Mouse (Mus musculus) kidney, embryonic 16.5 days (tissue): ENCODE measurements at regions not wholly inside any gene's neighbourhood (a gene's known extent, or its start where the extent isn't known, plus 50 kb on each side); places are given as distances from the start of the nearest gene placed in this dataset.
A peak's percentile ranks its signal among the peaks of the same experiment; 100 is the strongest.

ENCODE experiments used
- ATAC-seq: fragments of 200-750 bp; cut with Nextera tagmentation; 2 replicates; pipeline ENCODE4 v1.8.0; 2017; ENCODE audit warnings: moderate TSS enrichment; ENCODE audit not compliant: low FRiP score, low TSS enrichment
- H3K27ac ChIP-seq: fragments of 300-500 bp; sonication (generic); 2 replicates; pipeline ENCODE4 v1.5.1; 2014; ENCODE audit warnings: low read length
- H3K27me3 ChIP-seq: fragments of 300-500 bp; sonication (generic); 2 replicates; pipeline ENCODE4 v1.6.1; 2014; ENCODE audit warnings: low read length, control low read depth, mixed read lengths; ENCODE audit not compliant: insufficient read depth
- H3K36me3 ChIP-seq: fragments of 300-500 bp; sonication (generic); 2 replicates; pipeline ENCODE4 v1.6.1; 2014; ENCODE audit warnings: low read length, control low read depth, mixed read lengths; ENCODE audit not compliant: insufficient read depth
- H3K4me1 ChIP-seq: fragments of 300-500 bp; sonication (generic); 2 replicates; pipeline ENCODE4 v1.6.1; 2014; ENCODE audit warnings: low read length, control low read depth, mixed read lengths; ENCODE audit not compliant: insufficient read depth
- H3K4me2 ChIP-seq: fragments of 300-500 bp; sonication (generic); replicated peaks from 2 replicates; pipeline ENCODE4 v1.6.1; 2014; ENCODE audit warnings: low read depth, low read length
- H3K4me3 ChIP-seq: fragments of 300-500 bp; sonication (generic); 2 replicates; pipeline ENCODE4 v1.5.1; 2014; ENCODE audit warnings: mild to moderate bottlenecking, low read length
- H3K9ac ChIP-seq: fragments of 300-500 bp; sonication (generic); replicated peaks from 2 replicates; pipeline ENCODE4 v1.6.1; 2014; ENCODE audit warnings: low read length
- H3K9me3 ChIP-seq: fragments of 300-500 bp; sonication (generic); 2 replicates; pipeline ENCODE4 v1.6.1; 2016; ENCODE audit warnings: low read length, control low read depth
- WGBS: fragments of 180-500 bp; shearing (Covaris S2); extraction: QIAGEN DNeasy Blood & Tissue Kit; methylation state at CpG from one replicate; pipeline ENCODE4 v1.1.7; 2014; 5-methylcytosine and 5-hydroxymethylcytosine counted together

DNA sequence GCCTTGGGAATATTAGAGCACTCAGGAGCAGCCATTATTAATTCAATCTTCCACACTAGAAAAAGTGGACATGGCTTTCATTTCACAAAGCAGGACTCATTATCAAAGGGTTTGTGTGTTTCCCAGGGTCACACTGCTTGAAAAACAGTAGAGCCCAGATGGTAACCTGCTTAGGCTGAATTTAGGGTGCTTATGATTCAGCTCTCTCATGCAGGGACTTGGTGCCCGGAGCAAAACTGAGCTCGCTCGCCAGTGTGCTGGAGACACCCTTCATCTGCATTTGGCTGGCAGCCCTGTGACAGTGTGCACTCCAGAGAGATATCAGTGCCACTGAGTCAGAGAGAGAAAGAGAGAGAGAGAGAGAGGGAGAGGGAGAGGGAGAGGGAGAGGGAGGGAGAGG lies 308.0 kb upstream of the Fam19a5 start:
- no peaks in the 10 kb centered on the region for H3K27me3 ChIP-seq
- H3K27ac ChIP-seq: no peak overlapping the region
- no peaks in the 10 kb centered on the region for H3K36me3 ChIP-seq
- ATAC-seq: no peak
- no peak overlapping the region for H3K4me3 ChIP-seq
- H3K4me1 ChIP-seq: no peaks in the 10 kb centered on the region
- 80% methylated on average over 3 of the region's 3 CpGs for WGBS
- H3K4me2 ChIP-seq: no peak overlapping the region
- no peak overlapping the region for H3K9ac ChIP-seq
- H3K9me3 ChIP-seq: no peaks in the 10 kb centered on the region

DNA sequence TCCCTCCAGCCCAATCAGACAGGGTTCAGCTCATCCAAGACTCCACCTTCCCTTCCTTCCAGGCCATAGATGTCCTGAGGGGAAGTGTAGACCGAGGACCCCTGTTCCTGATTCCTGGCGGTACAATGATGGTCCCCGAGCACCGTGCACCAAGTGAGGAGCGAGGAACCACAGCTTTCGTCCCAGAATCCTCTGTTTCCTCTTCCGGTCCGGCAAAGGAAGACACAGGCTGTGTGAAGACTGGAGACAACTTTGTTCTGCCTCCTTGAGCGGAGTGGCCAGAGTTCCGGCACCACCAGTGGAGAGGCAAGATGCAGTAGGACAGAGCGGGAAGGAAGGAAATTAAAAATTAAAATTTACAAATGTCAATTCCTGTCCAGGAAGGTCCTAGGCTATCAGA lies 305.0 kb upstream of the Fam19a5 start:
- no peak for ATAC-seq
- 91% methylated on average over 11 of the region's 11 CpGs for WGBS

DNA sequence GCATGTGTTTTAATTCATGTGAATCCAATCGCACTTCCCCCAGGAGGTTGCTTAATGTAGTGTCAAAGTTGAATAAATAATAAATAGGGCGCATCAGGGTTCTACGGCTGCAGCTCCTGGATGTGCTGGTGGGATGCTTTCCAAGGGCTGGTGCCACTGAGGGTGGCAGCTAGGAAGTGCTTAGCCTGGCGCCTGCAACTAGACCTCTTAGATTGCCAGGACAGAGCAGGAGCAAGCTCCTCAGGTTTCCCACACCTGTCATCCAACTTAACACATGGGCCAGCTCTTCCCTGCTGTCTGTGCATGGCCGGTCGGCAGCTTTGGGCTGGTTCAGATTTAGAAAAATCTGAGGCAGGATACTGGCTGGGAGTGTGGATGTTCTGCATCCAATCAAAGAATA lies 282.6 kb upstream of the Fam19a5 start:
- Histone ChIP-seq H3K9ac (no peak overlapping the region), H3K4me2 (no peak overlapping the region), H3K36me3 (no peaks in the 10 kb centered on the region), H3K9me3 (no peaks in the 10 kb centered on the region), H3K27me3 (no peaks in the 10 kb centered on the region), H3K27ac (no peak overlapping the region), H3K4me3 (no peak overlapping the region), H3K4me1 (no peaks in the 10 kb centered on the region)
- 68% methylated on average over 6 of the region's 6 CpGs for WGBS
- ATAC-seq: no peak

More for the DNA sequence above, 305.0 kb upstream of the Fam19a5 start:
- Histone ChIP-seq H3K9ac (no peak overlapping the region), H3K9me3 (no peaks in the 10 kb centered on the region), H3K36me3 (no peaks in the 10 kb centered on the region), H3K27me3 (no peaks in the 10 kb centered on the region), H3K27ac (no peak overlapping the region), H3K4me2 (no peak overlapping the region), H3K4me3 (no peak overlapping the region), H3K4me1 (no peaks in the 10 kb centered on the region)

DNA sequence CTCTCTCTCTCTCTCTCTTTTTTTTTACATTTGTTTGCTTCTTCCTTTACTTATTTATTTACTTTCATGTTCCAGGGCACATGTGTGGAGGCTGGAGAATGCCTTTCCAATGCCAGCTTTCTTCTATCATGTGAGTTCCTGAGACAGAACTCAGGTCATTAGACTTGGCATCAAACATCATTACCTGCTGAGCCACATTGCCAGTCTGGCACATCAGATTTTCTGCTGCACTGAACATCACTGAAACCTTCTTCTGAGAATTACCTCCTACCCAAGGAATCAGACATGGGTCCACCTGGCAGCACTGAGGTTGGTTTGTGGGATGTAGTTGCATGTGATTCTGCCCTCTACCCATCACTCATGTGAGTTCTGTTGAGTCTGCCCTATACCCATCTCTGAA lies 279.2 kb upstream of the Fam19a5 start:
- Histone ChIP-seq H3K9ac (no peak overlapping the region), H3K36me3 (no peaks in the 10 kb centered on the region), H3K9me3 (no peaks in the 10 kb centered on the region), H3K4me1 (no peaks in the 10 kb centered on the region), H3K27ac (no peak overlapping the region), H3K4me2 (no peak overlapping the region), H3K4me3 (no peak overlapping the region), H3K27me3 (no peaks in the 10 kb centered on the region)
- ATAC-seq: no peak

DNA sequence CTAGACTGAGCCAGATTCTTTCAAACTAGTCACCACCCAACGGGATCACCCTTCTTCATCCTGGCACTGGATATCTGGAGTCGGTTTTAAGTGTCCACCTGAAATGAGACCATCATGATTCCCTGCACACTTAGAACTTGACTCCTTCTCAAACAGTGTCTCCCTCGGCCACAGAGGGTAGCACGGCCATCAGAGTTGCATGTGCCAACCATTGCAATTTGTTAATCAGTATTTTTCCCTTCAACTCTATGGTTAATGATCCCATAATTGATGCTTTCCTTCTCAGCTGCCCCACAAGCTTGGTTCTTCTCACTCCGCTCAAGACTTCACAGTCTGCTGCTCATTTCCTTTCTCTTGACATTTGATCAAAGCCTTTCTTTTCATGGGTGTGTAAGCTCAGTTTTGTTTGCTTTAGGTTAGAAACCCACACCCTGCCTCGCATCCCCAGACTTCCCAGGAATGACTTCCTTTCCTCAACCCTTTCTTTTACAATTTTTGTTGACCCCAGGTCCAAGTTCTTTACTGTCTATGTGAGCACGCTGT lies 253.0 kb upstream of the Fam19a5 start:
- peak overlapping the region; percentile 66 for H3K27ac ChIP-seq
- H3K27me3 ChIP-seq: no peaks in the 10 kb centered on the region
- no peak overlapping the region for H3K4me2 ChIP-seq
- H3K4me3 ChIP-seq: no peak overlapping the region
- H3K9ac ChIP-seq: no peak overlapping the region
- H3K36me3 ChIP-seq: no peaks in the 10 kb centered on the region
- H3K9me3 ChIP-seq: 0 out of 2 replicates have a peak, but pooled peaks cover 5% of the 10 kb centered on the region
- WGBS: 35% methylated on average over 7 of the region's 7 CpGs
- ATAC-seq: peak; percentile 59
- H3K4me1 ChIP-seq: no peaks in the 10 kb centered on the region

DNA sequence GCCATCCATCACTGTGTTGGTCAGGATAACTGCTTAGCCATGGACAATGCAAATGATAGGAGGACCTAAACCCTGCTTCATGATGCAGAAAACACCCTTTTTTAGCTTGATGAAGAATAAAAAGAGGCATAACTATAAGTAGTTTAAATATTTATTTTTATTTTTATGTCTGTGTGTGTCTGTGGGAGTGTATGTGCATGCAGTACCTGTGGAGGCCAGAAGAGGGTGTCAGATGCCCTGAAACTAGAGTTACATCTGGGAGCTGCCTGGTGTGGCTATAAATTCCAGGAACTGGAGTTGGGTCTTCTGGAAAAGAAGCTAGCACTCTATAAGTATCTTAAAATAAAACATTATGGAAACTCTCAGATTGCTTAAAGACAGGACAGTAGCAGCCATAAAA lies 224.2 kb upstream of the Fam19a5 start:
- Histone ChIP-seq H3K27me3 (no peaks in the 10 kb centered on the region), H3K4me3 (no peak overlapping the region), H3K27ac (no peak overlapping the region), H3K4me1 (no peaks in the 10 kb centered on the region), H3K9ac (no peak overlapping the region), H3K9me3 (no peaks in the 10 kb centered on the region), H3K36me3 (no peaks in the 10 kb centered on the region), H3K4me2 (no peak overlapping the region)
- no peak for ATAC-seq

DNA sequence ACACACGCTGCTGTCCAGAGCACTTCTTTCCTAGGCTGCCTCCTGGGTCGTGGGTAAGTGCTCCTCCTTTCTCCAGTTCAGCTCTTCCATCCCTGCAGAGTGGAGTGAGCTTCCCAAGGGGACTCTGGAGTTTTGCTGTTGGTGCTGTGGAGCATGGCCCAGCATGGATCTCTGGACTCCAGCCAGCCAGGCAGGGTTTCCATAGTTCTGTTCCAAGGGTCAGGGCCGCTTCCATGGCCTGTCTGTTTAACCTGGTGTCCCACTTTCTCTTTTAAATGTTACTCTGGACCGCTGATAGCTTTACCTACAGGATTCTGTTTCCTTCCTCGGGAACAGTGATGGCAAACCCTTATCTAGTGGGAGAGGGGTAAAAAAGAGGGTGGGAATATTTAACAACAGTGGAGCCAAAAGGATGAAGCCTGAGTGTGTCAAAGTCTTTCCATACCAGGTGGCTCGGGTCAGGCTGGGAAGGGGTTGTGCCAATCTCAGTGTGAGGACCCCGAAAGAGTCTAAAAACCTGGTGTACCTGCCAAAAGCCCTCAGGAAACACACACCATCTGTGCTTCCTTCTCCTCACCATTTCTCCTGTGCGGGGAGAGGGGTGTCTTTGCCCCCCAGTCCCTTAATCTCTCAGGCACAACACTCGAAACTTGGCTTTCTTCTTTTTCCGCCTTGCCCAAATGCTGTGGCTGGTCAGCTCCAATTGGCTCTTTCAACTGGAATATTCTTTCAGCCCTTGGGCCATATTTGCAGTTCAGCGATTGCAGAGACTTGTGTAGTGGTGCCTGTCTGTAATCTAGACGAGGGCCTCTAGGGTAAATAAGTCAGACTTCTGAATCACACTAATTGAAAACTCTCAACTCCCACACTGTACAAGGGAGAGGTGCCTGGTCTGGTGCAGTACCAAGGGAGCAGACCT lies 222.8 kb upstream of the Fam19a5 start:
- 64% methylated on average over 12 of the region's 12 CpGs for WGBS

DNA sequence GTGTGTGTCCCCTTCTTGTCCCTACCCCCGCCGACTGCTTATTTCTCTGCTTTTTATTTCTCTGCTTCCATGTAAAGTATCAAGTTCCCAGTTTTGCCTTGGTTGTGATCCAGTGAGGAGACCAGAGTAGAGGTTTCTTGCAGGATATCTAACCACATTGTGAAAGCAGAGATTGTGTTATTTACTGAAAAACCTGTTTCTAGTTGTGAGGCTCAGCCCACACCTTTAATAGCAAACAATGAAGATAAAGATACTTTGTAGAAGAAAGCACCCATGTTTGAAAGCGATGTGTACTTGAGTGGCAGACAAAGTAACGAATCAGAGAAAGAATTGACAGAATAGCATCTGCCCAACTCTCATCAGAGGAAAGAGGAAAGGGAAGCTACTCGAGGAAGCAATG lies 218.7 kb upstream of the Fam19a5 start:
- 80% methylated on average over 5 of the region's 5 CpGs for WGBS
- no peak for ATAC-seq
- no peaks in the 10 kb centered on the region for H3K27me3 ChIP-seq

More for the DNA sequence above, 222.8 kb upstream of the Fam19a5 start:
- H3K4me1 ChIP-seq: no peaks in the 10 kb centered on the region
- ATAC-seq: no peak
- no peaks in the 10 kb centered on the region for H3K36me3 ChIP-seq
- no peak overlapping the region for H3K4me3 ChIP-seq
- no peak overlapping the region for H3K27ac ChIP-seq
- H3K27me3 ChIP-seq: no peaks in the 10 kb centered on the region
- no peaks in the 10 kb centered on the region for H3K9me3 ChIP-seq
- H3K9ac ChIP-seq: no peak overlapping the region
- H3K4me2 ChIP-seq: no peak overlapping the region

DNA sequence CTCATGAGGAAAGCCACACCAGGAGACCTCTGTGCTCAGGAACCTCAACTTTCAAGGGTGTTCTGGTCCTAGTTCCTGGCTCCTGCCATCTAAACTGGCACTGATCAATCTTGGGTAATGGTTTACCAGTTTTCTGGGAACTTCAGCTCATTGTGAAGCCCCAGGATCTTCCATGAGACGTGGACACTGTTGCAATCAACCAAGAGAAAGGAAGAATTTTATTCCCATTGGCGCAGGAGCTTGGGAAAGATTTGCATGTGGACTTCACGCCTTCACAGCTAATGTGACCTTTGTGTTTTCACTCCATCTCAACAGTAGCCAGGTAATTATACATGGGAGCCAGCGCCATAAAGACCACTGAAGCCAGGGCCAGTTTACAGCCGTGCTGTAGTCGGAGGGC lies 217.8 kb upstream of the Fam19a5 start:
- Histone ChIP-seq H3K27ac (no peak overlapping the region), H3K4me3 (no peak overlapping the region), H3K27me3 (no peaks in the 10 kb centered on the region), H3K9ac (no peak overlapping the region), H3K9me3 (no peaks in the 10 kb centered on the region), H3K4me1 (no peaks in the 10 kb centered on the region), H3K36me3 (no peaks in the 10 kb centered on the region), H3K4me2 (no peak overlapping the region)
- WGBS: 48% methylated on average over 6 of the region's 6 CpGs
- no peak; the same call in 1 of the 2 replicates for ATAC-seq

More for the DNA sequence above, 218.7 kb upstream of the Fam19a5 start:
- no peak overlapping the region for H3K4me2 ChIP-seq
- H3K36me3 ChIP-seq: no peaks in the 10 kb centered on the region
- no peak overlapping the region for H3K27ac ChIP-seq
- H3K9ac ChIP-seq: no peak overlapping the region
- no peaks in the 10 kb centered on the region for H3K4me1 ChIP-seq
- H3K9me3 ChIP-seq: no peaks in the 10 kb centered on the region
- no peak overlapping the region for H3K4me3 ChIP-seq

DNA sequence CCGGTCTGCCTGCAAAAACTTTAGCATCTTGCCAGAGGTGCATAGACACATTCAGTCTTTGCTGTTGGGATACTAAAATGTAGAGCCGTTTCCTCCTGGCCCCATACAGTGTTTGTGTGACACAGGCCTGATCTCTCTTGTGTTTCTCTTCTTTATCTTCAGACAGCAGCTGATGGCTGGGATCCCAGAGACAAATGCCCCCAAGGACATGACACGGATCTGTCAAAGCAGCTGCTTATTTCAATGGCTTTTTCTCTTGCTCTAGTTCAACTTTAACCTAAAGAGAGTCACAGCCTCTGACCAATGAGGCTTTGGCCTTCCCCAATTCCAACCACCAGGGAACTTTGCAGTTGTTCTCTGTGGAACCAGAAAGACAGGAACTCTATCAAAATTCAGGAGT lies 211.7 kb upstream of the Fam19a5 start:
- no peak overlapping the region for H3K27ac ChIP-seq
- H3K4me2 ChIP-seq: no peak overlapping the region
- H3K27me3 ChIP-seq: no peaks in the 10 kb centered on the region
- H3K4me1 ChIP-seq: no peaks in the 10 kb centered on the region
- WGBS: 80% methylated on average over 3 of the region's 3 CpGs
- H3K9ac ChIP-seq: no peak overlapping the region
- H3K36me3 ChIP-seq: no peaks in the 10 kb centered on the region
- H3K9me3 ChIP-seq: no peaks in the 10 kb centered on the region
- no peak for ATAC-seq
- H3K4me3 ChIP-seq: no peak overlapping the region
